ENCODE assay signal across 8 mouse cellular contexts in the genomic region with DNA sequence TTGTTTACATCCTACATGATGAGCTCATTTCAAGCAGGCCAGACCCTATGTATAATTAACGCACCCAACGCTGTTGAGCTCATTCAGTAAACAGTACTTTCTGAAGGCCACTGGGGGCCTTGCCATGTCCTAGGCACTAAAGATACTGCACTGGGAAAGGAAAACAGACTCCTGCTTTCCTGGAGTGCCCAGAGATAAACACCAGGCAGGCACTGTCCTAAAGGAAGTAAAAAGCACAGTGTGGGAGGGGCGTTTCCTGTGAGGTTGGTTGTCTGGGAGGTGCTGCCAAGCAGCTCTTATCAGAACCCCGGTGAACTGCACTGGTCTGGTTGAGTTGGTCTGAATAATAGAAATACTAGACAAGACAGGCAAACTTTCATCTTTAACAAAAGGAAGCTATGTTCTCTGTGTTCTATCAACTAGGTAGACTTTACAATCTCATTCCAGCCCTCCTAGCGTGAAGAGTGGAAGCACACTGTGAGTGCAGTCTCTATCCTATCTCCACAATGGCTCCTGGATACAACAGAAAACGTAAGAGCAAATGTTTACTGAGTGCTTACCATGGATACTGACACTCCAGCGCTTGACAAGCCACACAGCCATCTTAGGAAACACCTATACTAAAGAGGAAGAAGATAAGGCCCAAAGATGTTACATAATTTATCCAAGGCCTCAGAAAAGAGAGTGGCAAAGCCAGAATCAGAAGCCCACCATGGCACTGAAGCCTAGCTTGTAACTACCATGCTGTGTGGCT. TPM values are rescaled to one million over a fixed set of nuclear protein-coding genes. Genes with fewer than 3 reads are reported as not detected.
DNase-seq lines count a peak whose midpoint lies in the region; ATAC-seq and TF ChIP-seq lines count a peak whose summit lies in the region.

No protein-coding gene starts in this region.

- ATAC-seq in embryonic facial prominence, embryonic 15.5 days (ENCODE audit: insufficient number of reproducible peaks, low FRiP score, low TSS enrichment, low read depth), result 0 out of 2 replicates have a peak, but pooled peaks have one; percentile 24
- ATAC-seq in intestine, postnatal 0 days, result peak; percentile 88
- ATAC-seq in lung, postnatal 0 days, result peak; percentile 87

- H3K9me3 ChIP-seq in embryonic facial prominence, embryonic 15.5 days (replicated peaks), result no peaks in the 10 kb centered on the region
- no peaks in the 10 kb centered on the region for H3K9me3 ChIP-seq in intestine, postnatal 0 days (ENCODE audit: control insufficient read depth)
- no peaks in the 10 kb centered on the region for H3K9me3 ChIP-seq in lung, postnatal 0 days (ENCODE audit: low read length)

- peaks cover 8% of the 10 kb centered on the region for H3K4me1 ChIP-seq in embryonic facial prominence, embryonic 15.5 days
- H3K4me1 ChIP-seq in intestine, postnatal 0 days (replicated peaks; ENCODE audit: control insufficient read depth, insufficient read depth, low read length), result peaks cover 20% of the 10 kb centered on the region
- H3K4me1 ChIP-seq in lung, postnatal 0 days (ENCODE audit: insufficient read depth, low read depth, low read length), result peaks cover 45% of the 10 kb centered on the region; the same call in 1 of the 2 replicates

- H3K27ac ChIP-seq in layer of hippocampus, adult 2 months, result peak overlapping the region; percentile 39; the same call in 1 of the 2 replicates
- H3K27ac ChIP-seq in embryonic facial prominence, embryonic 15.5 days (replicated peaks), result no peak overlapping the region; the same call in 1 of the 2 replicates
- H3K27ac ChIP-seq in intestine, postnatal 0 days (ENCODE audit: low read depth, low read length), result peak overlapping the region; percentile 60
- H3K27ac ChIP-seq in lung, postnatal 0 days (ENCODE audit: low read length), result peak overlapping the region; percentile 84

- H3K4me2 ChIP-seq in embryonic facial prominence, embryonic 15.5 days (replicated peaks), result no peak overlapping the region
- peak overlapping the region; percentile 18; the same call in 1 of the 2 replicates for H3K4me2 ChIP-seq in intestine, postnatal 0 days (replicated peaks; ENCODE audit: low read depth)
- no peak overlapping the region for H3K4me2 ChIP-seq in lung, postnatal 0 days (replicated peaks; ENCODE audit: low read depth, low read length)

- H3K27me3 ChIP-seq in embryonic facial prominence, embryonic 15.5 days, result no peaks in the 10 kb centered on the region
- H3K27me3 ChIP-seq in intestine, postnatal 0 days (replicated peaks; ENCODE audit: control insufficient read depth, insufficient read depth, low read length), result no peaks in the 10 kb centered on the region
- no peaks in the 10 kb centered on the region for H3K27me3 ChIP-seq in lung, postnatal 0 days (replicated peaks; ENCODE audit: insufficient read depth, low read length)

- H3K4me3 ChIP-seq in layer of hippocampus, adult 2 months, result 0 out of 2 replicates have a peak overlapping the region, but pooled peaks have one; percentile 6
- no peak overlapping the region for H3K4me3 ChIP-seq in embryonic facial prominence, embryonic 15.5 days (replicated peaks)
- H3K4me3 ChIP-seq in intestine, postnatal 0 days (ENCODE audit: low read depth, low read length), result no peak overlapping the region
- no peak overlapping the region for H3K4me3 ChIP-seq in lung, postnatal 0 days (ENCODE audit: low read depth, low read length)

- TF ChIP-seq CTCF in layer of hippocampus, adult 2 months (conservative IDR thresholded peaks at IDR 0.05), result no peak; the same call in 1 of the 2 replicates
- peak; percentile 22; the same call in 1 of the 2 replicates for TF ChIP-seq CTCF in intestine, postnatal 0 days (IDR thresholded peaks at IDR 0.05; ENCODE audit: low read depth)
- peak; percentile 42 for TF ChIP-seq CTCF in lung, postnatal 0 days (IDR thresholded peaks at IDR 0.05)

- no peaks in the 10 kb centered on the region for H3K36me3 ChIP-seq in embryonic facial prominence, embryonic 15.5 days
- H3K36me3 ChIP-seq in intestine, postnatal 0 days (ENCODE audit: control insufficient read depth, insufficient read depth), result no peaks in the 10 kb centered on the region
- no peaks in the 10 kb centered on the region for H3K36me3 ChIP-seq in lung, postnatal 0 days (ENCODE audit: insufficient read depth, low read length)

- TF ChIP-seq EP300 in lung, postnatal 0 days (IDR thresholded peaks at IDR 0.05), result peak; percentile 98

- 65% methylated on average over 7 of the region's 7 CpGs for WGBS in embryonic facial prominence, embryonic 15.5 days
- WGBS in intestine, postnatal 0 days, result 15% methylated on average over 7 of the region's 7 CpGs
- WGBS in lung, postnatal 0 days, result 23% methylated on average over 7 of the region's 7 CpGs

- no peak overlapping the region for H3K9ac ChIP-seq in embryonic facial prominence, embryonic 15.5 days
- H3K9ac ChIP-seq in intestine, postnatal 0 days (ENCODE audit: low read depth, low read length), result no peak overlapping the region
- H3K9ac ChIP-seq in lung, postnatal 0 days (replicated peaks; ENCODE audit: low read depth), result no peak overlapping the region

- no peak for DNase-seq in layer of hippocampus, adult 2 months (ENCODE audit: low spot score in 2 of 2)
- no peak for DNase-seq in layer of hippocampus, postnatal 14 days (ENCODE audit: low spot score in 2 of 2)
- peak; percentile 82 for DNase-seq in lung, postnatal 0 days (ENCODE audit: low spot score)
- no peak for DNase-seq in retina, embryonic 14.5 days (ENCODE audit: low spot score)
- DNase-seq in layer of hippocampus, adult 9-10 months (ENCODE audit: low spot score), result no peak
- DNase-seq in left cerebral cortex, adult 11 months (ENCODE audit: low spot score), result no peak

RNA-seq across cellular contexts. Expression of a gene that starts 10.8 kb away (rescaled TPM):
- 100 to 1,000 TPM; 101 to 106 TPM for total RNA-seq in layer of hippocampus, adult 2 months (2021)
- 10 to 100 TPM; 79.3 to 83.0 TPM for total RNA-seq in layer of hippocampus, postnatal 14 days (2021)
- polyA plus RNA-seq in embryonic facial prominence, embryonic 15.5 days (2015; fragmentation: Nextera tagmentation; extraction: Ambion mirVana), result 12.8 and 16.9 TPM in 2 replicates
- 13.6 and 16.7 TPM in 2 replicates for polyA plus RNA-seq in intestine, postnatal 0 days (2015; fragmentation: Nextera tagmentation; extraction: Ambion mirVana)
- polyA plus RNA-seq in lung, postnatal 0 days (2015; fragmentation: Nextera tagmentation; extraction: Ambion mirVana), result 21.8 and 22.7 TPM in 2 replicates

Comparison
In these comparisons a context has a peak if more than half of its experiments do, and no peak if none do; other contexts are left out.
1. ATAC-seq: peak in every context shown above with its lines; median percentile 88 in intestine, postnatal 0 days; 87 in lung, postnatal 0 days; 24 in embryonic facial prominence, embryonic 15.5 days.